Mouse (Mus musculus): Measurements from ENCODE around the gene Grm1. TPM values are rescaled to one million over a fixed set of nuclear protein-coding genes. Genes with fewer than 3 reads are reported as not detected.

Gene Grm1
- polyA plus RNA-seq, 1 experiment, result not detected

- Histone ChIP-seq H3K27me3 (ENCODE audit: control insufficient read depth, insufficient read depth, low read length) (no peaks in the 10 kb centered on the region), H3K27ac (ENCODE audit: insufficient read depth, low read depth, low read length) (no peak overlapping the region), H3K36me3 (ENCODE audit: control insufficient read depth, insufficient read depth, low read length) (no peaks in the 10 kb centered on the region), H3K4me1 (ENCODE audit: control insufficient read depth, insufficient read depth, insufficient read length, low read length) (no peaks in the 10 kb centered on the region), H3K4me3 (ENCODE audit: low read depth, low read length) (no peak overlapping the region)
- no peak for TF ChIP-seq POLR2A (IDR thresholded peaks at IDR 0.05; ENCODE audit: low read depth, low read length)
- WGBS, result 95% methylated on average over 1 of the region's 1 CpGs
Measured at GRCm38 (mm10) chr10:10795321-10795720, 286.8 kb downstream of the Grm1 start.

DNA sequence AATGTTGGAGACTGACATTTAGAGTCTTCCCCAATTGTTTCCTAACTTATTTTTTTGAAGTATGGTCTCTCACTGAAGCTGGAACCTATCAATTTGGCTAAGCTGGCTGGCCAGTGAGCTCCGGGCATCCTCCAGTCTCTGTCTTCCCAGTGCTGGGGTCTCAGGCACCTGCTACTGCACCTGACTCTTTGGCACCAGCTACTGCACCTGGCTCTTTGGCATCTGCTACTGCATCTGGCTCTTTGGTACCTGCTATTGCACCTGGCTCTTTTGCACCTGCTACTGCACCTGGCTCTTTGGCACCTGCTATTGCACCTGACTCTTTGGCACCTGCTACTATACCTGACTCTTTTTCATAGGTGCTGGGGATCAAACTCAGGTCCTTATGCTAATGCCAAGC is 291.7 kb downstream of the Grm1 start:
- no peaks in the 10 kb centered on the region for H3K4me1 ChIP-seq (ENCODE audit: control insufficient read depth, insufficient read depth, insufficient read length, low read length)
- WGBS, result 87% methylated on average over 1 of the region's 1 CpGs
- no peak overlapping the region for H3K27ac ChIP-seq (ENCODE audit: insufficient read depth, low read depth, low read length)
- H3K27me3 ChIP-seq (ENCODE audit: control insufficient read depth, insufficient read depth, low read length), result no peaks in the 10 kb centered on the region
- H3K4me3 ChIP-seq (ENCODE audit: low read depth, low read length), result no peak overlapping the region
- TF ChIP-seq CTCF (IDR thresholded peaks at IDR 0.05; ENCODE audit: extremely low read depth, insufficient read length, insufficient replicate concordance, low read depth, low read length) (no peak), POLR2A (IDR thresholded peaks at IDR 0.05; ENCODE audit: low read depth, low read length) (no peak)
- H3K36me3 ChIP-seq (ENCODE audit: control insufficient read depth, insufficient read depth, low read length), result no peaks in the 10 kb centered on the region

- H3K27me3 ChIP-seq (ENCODE audit: control insufficient read depth, insufficient read depth, low read length), result no peaks in the 10 kb centered on the region
- no peak overlapping the region for H3K4me3 ChIP-seq (ENCODE audit: low read depth, low read length)
- no peaks in the 10 kb centered on the region for H3K4me1 ChIP-seq (ENCODE audit: control insufficient read depth, insufficient read depth, insufficient read length, low read length)
- WGBS, result 76% methylated on average over 4 of the region's 4 CpGs
- H3K36me3 ChIP-seq (ENCODE audit: control insufficient read depth, insufficient read depth, low read length), result no peaks in the 10 kb centered on the region
- H3K27ac ChIP-seq (ENCODE audit: insufficient read depth, low read depth, low read length), result no peak overlapping the region
- TF ChIP-seq CTCF (IDR thresholded peaks at IDR 0.05; ENCODE audit: extremely low read depth, insufficient read length, insufficient replicate concordance, low read depth, low read length) (no peak), POLR2A (IDR thresholded peaks at IDR 0.05; ENCODE audit: low read depth, low read length) (no peak)
Measured at GRCm38 (mm10) chr10:10789967-10790366, 292.2 kb downstream of the Grm1 start.

DNA sequence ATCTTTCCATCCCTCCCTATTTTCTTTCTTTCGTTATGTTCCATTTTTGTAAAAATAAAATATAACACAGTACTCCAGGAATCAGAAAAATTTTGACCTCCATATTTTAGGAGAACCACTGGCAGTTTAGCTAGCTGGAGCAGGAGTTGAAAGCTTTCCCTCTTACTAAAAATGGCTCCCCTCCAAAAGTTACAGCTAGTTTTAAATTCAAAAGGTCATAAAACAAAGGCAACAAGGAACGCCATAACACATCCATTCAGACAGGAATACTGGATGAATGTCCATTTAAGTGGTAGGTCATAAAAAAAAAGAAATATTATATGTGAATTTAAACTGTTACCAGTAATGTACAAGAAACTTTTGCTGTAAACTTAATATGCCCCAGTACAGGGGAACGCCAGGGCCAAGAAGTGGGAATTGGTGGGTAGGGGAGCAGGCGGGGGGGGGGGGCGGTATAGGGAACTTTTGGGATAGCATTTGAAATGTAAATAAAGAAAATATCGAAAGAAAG is 294.2 kb downstream of the Grm1 start:
- Histone ChIP-seq H3K27me3 (ENCODE audit: control insufficient read depth, insufficient read depth, low read length) (no peaks in the 10 kb centered on the region), H3K4me3 (ENCODE audit: low read depth, low read length) (no peak overlapping the region), H3K4me1 (ENCODE audit: control insufficient read depth, insufficient read depth, insufficient read length, low read length) (no peaks in the 10 kb centered on the region), H3K27ac (ENCODE audit: insufficient read depth, low read depth, low read length) (no peak overlapping the region), H3K36me3 (ENCODE audit: control insufficient read depth, insufficient read depth, low read length) (no peaks in the 10 kb centered on the region)
- 80% methylated on average over 5 of the region's 6 CpGs for WGBS
- no peak for TF ChIP-seq POLR2A (IDR thresholded peaks at IDR 0.05; ENCODE audit: low read depth, low read length)

DNA sequence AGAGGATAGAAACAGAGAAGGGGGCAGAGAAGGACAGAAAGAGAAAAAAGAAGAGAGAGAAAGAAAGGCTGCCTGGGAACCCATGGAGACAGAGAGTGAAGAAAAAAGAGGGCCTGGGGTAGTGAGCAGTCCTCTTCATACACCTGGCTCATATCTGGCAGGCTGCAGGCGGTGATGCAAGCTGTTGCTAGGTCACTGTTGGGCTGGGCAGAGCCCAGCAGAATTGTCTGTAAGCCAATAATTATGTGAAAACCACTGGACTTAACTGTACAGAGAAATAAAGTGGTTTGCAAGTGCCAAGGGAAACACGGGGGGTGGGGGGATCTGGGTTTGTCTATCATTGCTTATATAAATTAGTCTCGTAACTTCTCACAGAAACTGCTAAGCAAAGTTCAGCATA is 297.0 kb downstream of the Grm1 start:
- Histone ChIP-seq H3K4me1 (ENCODE audit: control insufficient read depth, insufficient read depth, insufficient read length, low read length) (no peaks in the 10 kb centered on the region), H3K4me3 (ENCODE audit: low read depth, low read length) (no peak overlapping the region), H3K27ac (ENCODE audit: insufficient read depth, low read depth, low read length) (no peak overlapping the region), H3K36me3 (ENCODE audit: control insufficient read depth, insufficient read depth, low read length) (no peaks in the 10 kb centered on the region), H3K27me3 (ENCODE audit: control insufficient read depth, insufficient read depth, low read length) (no peaks in the 10 kb centered on the region)
- WGBS, result 65% methylated on average over 3 of the region's 3 CpGs
- no peak for TF ChIP-seq POLR2A (IDR thresholded peaks at IDR 0.05; ENCODE audit: low read depth, low read length)
- TF ChIP-seq CTCF (IDR thresholded peaks at IDR 0.05; ENCODE audit: extremely low read depth, insufficient read length, insufficient replicate concordance, low read depth, low read length), result no peak

GRCm38 (mm10) chr10:10774827-10775226 is 307.3 kb downstream of the Grm1 start:
- Histone ChIP-seq H3K4me1 (ENCODE audit: control insufficient read depth, insufficient read depth, insufficient read length, low read length) (no peaks in the 10 kb centered on the region), H3K27ac (ENCODE audit: insufficient read depth, low read depth, low read length) (no peak overlapping the region), H3K4me3 (ENCODE audit: low read depth, low read length) (no peak overlapping the region), H3K36me3 (ENCODE audit: control insufficient read depth, insufficient read depth, low read length) (no peaks in the 10 kb centered on the region), H3K27me3 (ENCODE audit: control insufficient read depth, insufficient read depth, low read length) (no peaks in the 10 kb centered on the region)
- 68% methylated on average over 1 of the region's 1 CpGs for WGBS
- TF ChIP-seq POLR2A (IDR thresholded peaks at IDR 0.05; ENCODE audit: low read depth, low read length) (no peak), CTCF (IDR thresholded peaks at IDR 0.05; ENCODE audit: extremely low read depth, insufficient read length, insufficient replicate concordance, low read depth, low read length) (no peak)

- WGBS, result 74% methylated on average over 4 of the region's 4 CpGs
- TF ChIP-seq POLR2A (IDR thresholded peaks at IDR 0.05; ENCODE audit: low read depth, low read length) (no peak), CTCF (IDR thresholded peaks at IDR 0.05; ENCODE audit: extremely low read depth, insufficient read length, insufficient replicate concordance, low read depth, low read length) (no peak)
- no peaks in the 10 kb centered on the region for H3K27me3 ChIP-seq (ENCODE audit: control insufficient read depth, insufficient read depth, low read length)
Measured at GRCm38 (mm10) chr10:10763015-10763414, 319.1 kb downstream of the Grm1 start.

GRCm38 (mm10) chr10:10761274-10761673 is 320.9 kb downstream of the Grm1 start:
- WGBS, result 56% methylated on average over 1 of the region's 1 CpGs
- no peak for TF ChIP-seq POLR2A (IDR thresholded peaks at IDR 0.05; ENCODE audit: low read depth, low read length)
- no peak for TF ChIP-seq CTCF (IDR thresholded peaks at IDR 0.05; ENCODE audit: extremely low read depth, insufficient read length, insufficient replicate concordance, low read depth, low read length)
- no peaks in the 10 kb centered on the region for H3K27me3 ChIP-seq (ENCODE audit: control insufficient read depth, insufficient read depth, low read length)
- H3K4me1 ChIP-seq (ENCODE audit: control insufficient read depth, insufficient read depth, insufficient read length, low read length), result no peaks in the 10 kb centered on the region
- no peaks in the 10 kb centered on the region for H3K36me3 ChIP-seq (ENCODE audit: control insufficient read depth, insufficient read depth, low read length)
- no peak overlapping the region for H3K27ac ChIP-seq (ENCODE audit: insufficient read depth, low read depth, low read length)
- no peak overlapping the region for H3K4me3 ChIP-seq (ENCODE audit: low read depth, low read length)

More at GRCm38 (mm10) chr10:10763015-10763414, 319.1 kb downstream of the Grm1 start:
- no peak overlapping the region for H3K4me3 ChIP-seq (ENCODE audit: low read depth, low read length)
- H3K4me1 ChIP-seq (ENCODE audit: control insufficient read depth, insufficient read depth, insufficient read length, low read length), result no peaks in the 10 kb centered on the region
- no peaks in the 10 kb centered on the region for H3K36me3 ChIP-seq (ENCODE audit: control insufficient read depth, insufficient read depth, low read length)
- H3K27ac ChIP-seq (ENCODE audit: insufficient read depth, low read depth, low read length), result no peak overlapping the region
